ENCODE assay signal across 22 mouse cellular contexts in genomic region chr10:53412165-53412564, GRCm38 (mm10). TPM values are rescaled to one million over a fixed set of nuclear protein-coding genes. Genes with fewer than 3 reads are reported as not detected.
DNase-seq lines count a peak whose midpoint lies in the region; ATAC-seq and TF ChIP-seq lines count a peak whose summit lies in the region.
"Had no signal": no experiment of that assay in that cellular context is flagged by ENCODE, and none has a peak within 500 bp of the region (broad histone marks: within the 10 kb centered on the region; RNA-seq: fewer than 3 reads in every experiment).

No protein-coding gene starts in this region.

- no peak overlapping the region for H3K4me3 ChIP-seq in heart, postnatal 0 days (ENCODE audit: low read depth, low read length)
- no peak overlapping the region for H3K4me3 ChIP-seq in lung, embryonic 16.5 days (ENCODE audit: low read length)
- H3K4me3 ChIP-seq: embryonic facial prominence, embryonic 15.5 days; heart, embryonic 15.5 days; hindbrain, embryonic 10.5 days; layer of hippocampus, adult 2 months; liver, embryonic 13.5 days; megakaryocyte, embryonic 14.5 days had no signal

- 71% methylated on average over 2 of the region's 2 CpGs for WGBS in heart, postnatal 0 days
- WGBS in lung, embryonic 16.5 days = 56% methylated on average over 2 of the region's 2 CpGs

- no peak for DNase-seq in heart, postnatal 0 days (ENCODE audit: low spot score)
- DNase-seq in heart, adult 8-10 months (ENCODE audit: low spot score) = no peak
- DNase-seq in adipocyte (ENCODE audit: low spot score) = peak; percentile 27
- no peak for DNase-seq in neural tube, embryonic 10.5 days (ENCODE audit: extremely low spot score, low spot score)
- DNase-seq in left cerebral cortex, adult 11 months (ENCODE audit: low spot score) = no peak
- DNase-seq: adrenal gland, adult 8-10 months; cerebellum, postnatal 14 days; forebrain, postnatal 0 days; kidney, adult 8-10 months; kidney, postnatal 14 days; liver, embryonic 13.5 days; right cerebral cortex, postnatal 25 days; thymus, adult 2 months had no signal

- no peak overlapping the region for H3K9ac ChIP-seq in heart, postnatal 0 days (replicated peaks; ENCODE audit: low read depth, low read length)
- H3K9ac ChIP-seq in lung, embryonic 16.5 days (ENCODE audit: low read length) = no peak overlapping the region
- H3K9ac ChIP-seq: embryonic facial prominence, embryonic 15.5 days; forebrain, postnatal 0 days; heart, embryonic 15.5 days; liver, embryonic 13.5 days had no signal

- H3K4me2 ChIP-seq in heart, postnatal 0 days (ENCODE audit: low read depth, low read length) = no peak overlapping the region
- H3K4me2 ChIP-seq in lung, embryonic 16.5 days (ENCODE audit: low read depth, low read length) = no peak overlapping the region
- H3K4me2 ChIP-seq: embryonic facial prominence, embryonic 15.5 days; heart, embryonic 15.5 days; liver, embryonic 13.5 days had no signal

- no peak for TF ChIP-seq EP300 in heart, postnatal 0 days (IDR thresholded peaks at IDR 0.05; ENCODE audit: low read depth)

- peaks cover 30% of the 10 kb centered on the region for H3K4me1 ChIP-seq in heart, postnatal 0 days (ENCODE audit: control insufficient read depth, insufficient read depth)
- peaks cover 23% of the 10 kb centered on the region for H3K4me1 ChIP-seq in lung, embryonic 16.5 days (replicated peaks; ENCODE audit: control insufficient read depth, insufficient read depth, low read length)

- H3K9me3 ChIP-seq in heart, postnatal 0 days (replicated peaks; ENCODE audit: control insufficient read depth, low read length) = no peaks in the 10 kb centered on the region
- no peaks in the 10 kb centered on the region for H3K9me3 ChIP-seq in lung, embryonic 16.5 days (ENCODE audit: control insufficient read depth, low read length)
- H3K9me3 ChIP-seq: embryonic facial prominence, embryonic 15.5 days; heart, embryonic 15.5 days; hindbrain, embryonic 10.5 days; liver, embryonic 13.5 days; megakaryocyte, embryonic 14.5 days had no signal

- no peak for TF ChIP-seq CTCF in heart, postnatal 0 days (IDR thresholded peaks at IDR 0.05; ENCODE audit: low read depth)

- peak overlapping the region; percentile 41; the same call in 1 of the 2 replicates for H3K27ac ChIP-seq in heart, postnatal 0 days (ENCODE audit: low read depth)
- H3K27ac ChIP-seq in lung, embryonic 16.5 days (ENCODE audit: low read length) = 0 out of 2 replicates have a peak overlapping the region, but pooled peaks have one; percentile 55
- H3K27ac ChIP-seq: embryonic facial prominence, embryonic 15.5 days; hindbrain, embryonic 10.5 days; hindbrain, postnatal 0 days; layer of hippocampus, adult 2 months; liver, embryonic 13.5 days had no signal

- ATAC-seq in heart, postnatal 0 days (ENCODE audit: insufficient read depth, low read depth) = no peak
- ATAC-seq in lung, embryonic 16.5 days (ENCODE audit: low read depth) = peak; percentile 47
- peak; percentile 39 for ATAC-seq in megakaryocyte, adult 5-6 weeks (ENCODE audit: poor library complexity, severe bottlenecking)
- ATAC-seq: forebrain, postnatal 0 days; hindbrain, postnatal 0 days; midbrain, embryonic 16.5 days had no signal

- no peaks in the 10 kb centered on the region for H3K36me3 ChIP-seq in heart, postnatal 0 days (replicated peaks; ENCODE audit: control insufficient read depth, insufficient read depth, low read length)
- H3K36me3 ChIP-seq in lung, embryonic 16.5 days (ENCODE audit: control insufficient read depth, insufficient read depth, low read length) = no peaks in the 10 kb centered on the region
- H3K36me3 ChIP-seq: embryonic facial prominence, embryonic 15.5 days; heart, embryonic 15.5 days; hindbrain, embryonic 10.5 days; liver, embryonic 13.5 days had no signal

- no peaks in the 10 kb centered on the region for H3K27me3 ChIP-seq in heart, postnatal 0 days (ENCODE audit: control insufficient read depth, insufficient read depth, low read length)
- H3K27me3 ChIP-seq in lung, embryonic 16.5 days (ENCODE audit: control insufficient read depth, insufficient read depth, low read depth, low read length) = no peaks in the 10 kb centered on the region
- H3K27me3 ChIP-seq: embryonic facial prominence, embryonic 15.5 days; heart, embryonic 15.5 days; liver, embryonic 13.5 days; megakaryocyte, embryonic 14.5 days had no signal

RNA-seq across cellular contexts. Expression of gene Cep85l, which starts 32.4 kb away (rescaled TPM):
- total RNA-seq in heart, postnatal 0 days (2014; rRNA removed; ENCODE audit: low replicate concordance) = 17.6 and 21.2 TPM in 2 replicates
- polyA plus RNA-seq in heart, postnatal 0 days (2015; fragmentation: Nextera tagmentation; extraction: Ambion mirVana) = 3.3 and 4.1 TPM in 2 replicates
- total RNA-seq in heart, adult 8-10 months (2022) = 10 to 100 TPM; 13.1 to 16.0 (median 14.3) TPM
- 5.4 and 5.5 TPM in 2 replicates for polyA plus RNA-seq in lung, embryonic 16.5 days (2015; fragmentation: Nextera tagmentation; extraction: Ambion mirVana)
- total RNA-seq in megakaryocyte, adult 5-6 weeks (2015) = 24.1 and 24.6 TPM in 2 replicates
- 32.9 and 33.4 TPM in 2 replicates for total RNA-seq in megakaryocyte, adult 5-6 weeks (2017)
